Mouse (Mus musculus) lung, adult 2 months (tissue): Measurements from ENCODE around the gene Ube2j1.

Experiments used
- CTCF ChIP-seq: fragments of 200-500 bp; IDR thresholded peaks from 2 replicates; pipeline ENCODE4 v1.5.1; 2011; ENCODE audit warnings: mild to moderate bottlenecking, low read length, control low read depth; ENCODE audit not compliant: insufficient read depth
- POLR2A ChIP-seq: fragments of 200-500 bp; IDR thresholded peaks from 2 replicates; pipeline ENCODE4 v1.6.1; 2011; ENCODE audit warnings: low read depth, mild to moderate bottlenecking, control low read depth, low read length, borderline replicate concordance; ENCODE audit errors: extremely low read depth

DNA sequence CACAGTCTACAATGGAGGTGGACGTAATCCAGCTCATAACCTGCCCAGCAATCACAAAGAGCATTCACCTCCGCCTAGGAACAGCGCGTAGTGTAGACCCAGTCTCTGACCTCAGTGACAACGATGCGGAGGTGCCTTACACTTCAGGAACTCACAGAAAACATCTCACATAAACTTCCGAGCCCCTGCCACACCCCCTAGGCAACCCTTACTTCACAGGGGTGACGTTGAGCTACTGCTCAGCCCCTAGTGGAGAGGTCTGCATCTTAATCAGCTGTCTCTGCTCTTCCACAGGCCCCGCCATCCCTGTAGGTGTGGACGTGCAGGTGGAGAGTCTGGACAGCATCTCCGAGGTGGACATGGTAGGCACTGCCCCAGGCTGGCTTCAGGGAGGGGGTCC is 45.9 kb downstream of the Ube2j1 start:
- TF ChIP-seq CTCF (no peak), POLR2A (no peak)
